Mouse (Mus musculus) hindbrain, embryonic 12.5 days (tissue): ENCODE measurements around the gene AA792892. TPM values are rescaled to one million over a fixed set of nuclear protein-coding genes. Genes with fewer than 3 reads are reported as not detected.
"Not testable (repeated sequence)": the region's sequence is repeated elsewhere in the genome, so short reads cannot be mapped to it uniquely, and the experiment has no call there.

Source experiments
- ATAC-seq: fragments of 200-750 bp; cut with Nextera tagmentation; 2 replicates; pipeline ENCODE4 v1.8.0; 2017; ENCODE audit warnings: moderate TSS enrichment; ENCODE audit not compliant: low FRiP score
- H3K27ac ChIP-seq: fragments of 300-500 bp; sonication (generic); 2 replicates; pipeline ENCODE4 v1.5.1; 2016; ENCODE audit warnings: mild to moderate bottlenecking
- H3K27me3 ChIP-seq: fragments of 300-500 bp; sonication (generic); 2 replicates; pipeline ENCODE4 v1.6.1; 2016; ENCODE audit warnings: mild to moderate bottlenecking
- H3K36me3 ChIP-seq: fragments of 300-500 bp; sonication (generic); 2 replicates; pipeline ENCODE4 v1.6.1; 2016; ENCODE audit warnings: mild to moderate bottlenecking
- H3K4me1 ChIP-seq: fragments of 300-500 bp; sonication (generic); 2 replicates; pipeline ENCODE4 v1.6.1; 2016
- H3K4me2 ChIP-seq: fragments of 300-500 bp; sonication (generic); replicated peaks from 2 replicates; pipeline ENCODE4 v1.6.1; 2016; ENCODE audit warnings: mild to moderate bottlenecking
- H3K4me3 ChIP-seq: fragments of 300-500 bp; sonication (generic); 2 replicates; pipeline ENCODE4 v1.5.1; 2016; ENCODE audit warnings: mild to moderate bottlenecking
- H3K9ac ChIP-seq: fragments of 300-500 bp; sonication (generic); 2 replicates; pipeline ENCODE4 v1.6.1; 2016; ENCODE audit warnings: mild to moderate bottlenecking, moderate library complexity
- H3K9me3 ChIP-seq: fragments of 300-500 bp; sonication (generic); replicated peaks from 2 replicates; pipeline ENCODE4 v1.6.1; 2016; ENCODE audit warnings: mild to moderate bottlenecking
- WGBS: fragments of 180-500 bp; shearing (Covaris S2); methylation state at CpG from one replicate; pipeline ENCODE4 v1.1.7; 2016; 5-methylcytosine and 5-hydroxymethylcytosine counted together
- polyA plus RNA-seq: library from polyadenylated mRNA; unstranded; fragments of >200 nt; fragmentation: Nextera tagmentation; extraction: Ambion mirVana; gene quantifications from 2 replicates; pipeline ENCODE4 v1.2.1, GENCODE M21; 2016

AA792892 gene
- polyA plus RNA-seq = not detected in 2 replicates

DNA sequence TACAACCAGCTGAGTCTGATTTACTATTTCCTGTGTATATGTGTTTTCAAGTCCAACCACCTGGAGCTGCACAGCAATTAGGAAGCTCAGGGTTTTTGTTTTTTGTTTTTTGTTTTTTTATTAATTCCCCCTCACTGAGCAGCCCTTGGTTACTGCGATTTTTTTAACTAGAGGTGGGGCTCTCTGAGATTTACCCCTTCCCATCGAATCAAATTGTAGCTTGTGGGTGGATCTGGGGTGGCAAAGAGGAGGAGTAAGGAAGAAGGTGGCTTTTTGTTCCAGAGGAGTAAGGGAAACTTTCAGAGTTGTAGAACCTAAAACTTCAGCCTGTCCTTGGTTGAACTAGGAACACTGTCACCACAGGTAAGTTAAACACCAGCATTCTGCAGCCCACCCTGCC lies at the start of gene AA792892:
AA792892 (plus strand) TSS at position 301 of the 400 bp plus-strand sequence.
- not testable (repeated sequence) for H3K9me3 ChIP-seq, H3K27me3 ChIP-seq, H3K36me3 ChIP-seq, H3K4me1 ChIP-seq, H3K27ac ChIP-seq, H3K4me3 ChIP-seq, ATAC-seq, H3K4me2 ChIP-seq, H3K9ac ChIP-seq
- WGBS = no CpG with 5 or more reads among the region's 2 CpGs

DNA sequence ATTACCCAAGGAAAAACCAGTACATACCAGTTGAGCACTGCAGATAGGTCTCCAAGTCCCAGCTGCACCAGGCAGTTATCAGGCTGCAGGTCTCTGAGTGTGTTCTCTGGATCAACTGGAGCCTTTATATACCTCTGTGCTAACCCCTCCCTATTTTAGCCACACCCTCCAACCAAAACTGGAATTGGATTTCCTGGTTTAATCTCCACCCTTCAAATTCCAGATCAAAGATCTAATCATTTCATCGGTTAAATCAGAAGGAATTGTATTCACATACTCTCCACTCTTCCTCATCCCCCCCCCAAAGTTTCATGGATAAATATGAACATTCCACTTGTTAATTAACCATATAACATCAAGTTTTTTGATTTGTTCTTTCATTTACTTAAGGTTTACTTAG lies 32.9 kb upstream of the AA792892 start, which contains the start of gene A430089I19Rik:
A430089I19Rik (minus strand) TSS at position 101 of the 400 bp plus-strand sequence.
- H3K9ac ChIP-seq, H3K4me2 ChIP-seq, H3K27ac ChIP-seq, H3K4me3 ChIP-seq, H3K27me3 ChIP-seq, H3K36me3 ChIP-seq, H3K9me3 ChIP-seq, ATAC-seq, H3K4me1 ChIP-seq: not testable (repeated sequence)
- 96% methylated on average over 1 of the region's 1 CpGs for WGBS

DNA sequence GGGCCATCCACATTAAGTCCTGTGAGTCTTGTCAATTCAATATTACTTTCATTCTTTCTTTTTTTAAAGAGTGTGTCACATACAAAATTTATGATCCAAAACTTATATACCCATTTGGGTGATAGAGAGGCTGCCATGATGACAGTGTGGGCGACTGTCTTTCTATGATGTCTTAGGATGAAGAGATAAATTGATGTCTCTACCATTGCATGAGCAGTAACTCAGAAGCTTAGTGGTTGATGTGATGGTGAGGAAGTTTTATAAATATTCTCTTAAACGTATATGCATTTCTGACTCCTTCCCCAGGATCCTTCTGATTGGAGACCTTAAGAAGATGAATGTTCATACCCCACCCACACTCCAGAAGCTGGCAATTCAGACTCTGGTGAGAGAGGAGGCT lies 25.4 kb upstream of the AA792892 start, which contains the start of gene Gm6502:
Gm6502 (plus strand) TSS at position 301 of the 400 bp plus-strand sequence.
- H3K4me3 ChIP-seq, H3K4me1 ChIP-seq, H3K27me3 ChIP-seq, H3K9me3 ChIP-seq, H3K4me2 ChIP-seq, H3K9ac ChIP-seq, H3K27ac ChIP-seq, H3K36me3 ChIP-seq, ATAC-seq: not testable (repeated sequence)
- no CpG with 5 or more reads among the region's 2 CpGs for WGBS

Other genes with a start within 250 kb of the AA792892 start
- gene Gm3106, start 121.7 kb upstream of the AA792892 start, polyA plus RNA-seq = not detected in 2 replicates
- gene A430089I19Rik, start 33.0 kb upstream of the AA792892 start, polyA plus RNA-seq = not detected in 2 replicates
- not detected in 2 replicates for gene Gm6502, start 25.3 kb upstream of the AA792892 start, polyA plus RNA-seq
- gene Gm7682, start 106.0 kb downstream of the AA792892 start, polyA plus RNA-seq = not detected in 2 replicates
- not detected in 2 replicates for gene Gm3139, start 186.5 kb downstream of the AA792892 start, polyA plus RNA-seq